9 mouse cellular contexts compared by ENCODE assay signal in genomic region chr11:65054216-65054615, GRCm38 (mm10).
"Had no signal": no experiment of that assay in that cellular context is flagged by ENCODE, and none has a peak within 500 bp of the region (broad histone marks: within the 10 kb centered on the region; RNA-seq: fewer than 3 reads in every experiment).

No protein-coding gene starts in this region.

- DNase-seq: kidney, postnatal 14 days; kidney, postnatal 4 days; liver, embryonic 13.5 days; lung, adult 2 months; lung, postnatal 14 days; lung, postnatal 4 days; midbrain, embryonic 14.5 days; thymus, adult 18-20 months; thymus, postnatal 36 days had no signal
